Mouse (Mus musculus): ENCODE results near the gene Ugt1a9. TPM values are rescaled to one million over a fixed set of nuclear protein-coding genes. Genes with fewer than 3 reads are reported as not detected.
"Not testable (repeated sequence)": the region's sequence is repeated elsewhere in the genome, so short reads cannot be mapped to it uniquely, and the experiment has no call there.

Ugt1a9 gene
- total RNA-seq (2012; rRNA removed), result not detected in 2 replicates

- no peak for DNase-seq (ENCODE audit: low read depth, low spot score)
- H3K9ac ChIP-seq (ENCODE audit: insufficient read depth, low read depth, low read length, poor library complexity, severe bottlenecking), result no peak within 1 kb of the TSS
Measured at GRCm38 (mm10) chr1:88070495-88070894, at the start of gene Ugt1a9. TSS of gene Ugt1a9 (plus strand) at chr1:88070800.

GRCm38 (mm10) chr1:88025244-88025643 is 45.4 kb upstream of the Ugt1a9 start:
- H3K4me1 ChIP-seq (ENCODE audit: control insufficient read depth in 2 of 2, insufficient read depth in 2 of 2, low read length in 2 of 2, poor library complexity in 1 of 2); in situ Hi-C loops (cut with MboI; ENCODE audit: low sequenced_read_pairs in 2 of 2, unreplicated experiment in 2 of 2); H3K9me3 ChIP-seq (ENCODE audit: control insufficient read depth, insufficient read depth, low read depth, low read length); DNase-seq (ENCODE audit: low read depth, low spot score); H3K4me3 ChIP-seq (ENCODE audit: insufficient read depth in 1 of 2, low read depth in 1 of 2, low read length in 2 of 2, poor library complexity in 1 of 2, severe bottlenecking in 1 of 2); H3K9ac ChIP-seq (ENCODE audit: insufficient read depth, low read depth, low read length, poor library complexity, severe bottlenecking); H3K27ac ChIP-seq (ENCODE audit: insufficient read depth, low read depth, low read length, poor library complexity, severe bottlenecking); H3K36me3 ChIP-seq (ENCODE audit: control insufficient read depth, insufficient read depth, low read length, poor library complexity, severe bottlenecking): not testable (repeated sequence)

More at GRCm38 (mm10) chr1:88070495-88070894, at the start of gene Ugt1a9:
- in situ Hi-C loops (cut with MboI; ENCODE audit: low sequenced_read_pairs in 2 of 2, unreplicated experiment in 2 of 2), result no loop called here
- H3K27ac ChIP-seq (ENCODE audit: insufficient read depth, low read depth, low read length, poor library complexity, severe bottlenecking), result no peak within 1 kb of the TSS
- H3K4me1 ChIP-seq (ENCODE audit: control insufficient read depth in 2 of 2, insufficient read depth in 2 of 2, low read length in 2 of 2, poor library complexity in 1 of 2), result no peaks in the 10 kb centered on the region; a peak in 1 of 4 replicates
- no peak within 1 kb of the TSS for H3K4me3 ChIP-seq (ENCODE audit: insufficient read depth in 1 of 2, low read depth in 1 of 2, low read length in 2 of 2, poor library complexity in 1 of 2, severe bottlenecking in 1 of 2)
- no peaks in the 10 kb centered on the region for H3K36me3 ChIP-seq (ENCODE audit: control insufficient read depth, insufficient read depth, low read length, poor library complexity, severe bottlenecking)
- no peak for TF ChIP-seq ZNF384 (IDR thresholded peaks at IDR 0.05; ENCODE audit: low read depth, low read length)
- TF ChIP-seq HCFC1 (IDR thresholded peaks at IDR 0.05; ENCODE audit: borderline replicate concordance, insufficient read depth, low read length), result no peak
- TF ChIP-seq ZC3H11A (IDR thresholded peaks at IDR 0.05; ENCODE audit: borderline replicate concordance, low read depth, low read length), result no peak
- no peak for TF ChIP-seq MAFK (IDR thresholded peaks at IDR 0.05; ENCODE audit: insufficient read depth, low read depth, low read length)
- TF ChIP-seq CHD2 (IDR thresholded peaks at IDR 0.05; ENCODE audit: low read depth, low read length), result no peak
- no peaks in the 10 kb centered on the region for H3K9me3 ChIP-seq (ENCODE audit: control insufficient read depth, insufficient read depth, low read depth, low read length)

- H3K9ac ChIP-seq (ENCODE audit: insufficient read depth, low read depth, low read length, poor library complexity, severe bottlenecking); H3K36me3 ChIP-seq (ENCODE audit: control insufficient read depth, insufficient read depth, low read length, poor library complexity, severe bottlenecking); H3K27ac ChIP-seq (ENCODE audit: insufficient read depth, low read depth, low read length, poor library complexity, severe bottlenecking); H3K4me1 ChIP-seq (ENCODE audit: control insufficient read depth in 2 of 2, insufficient read depth in 2 of 2, low read length in 2 of 2, poor library complexity in 1 of 2); DNase-seq (ENCODE audit: low read depth, low spot score); in situ Hi-C loops (cut with MboI; ENCODE audit: low sequenced_read_pairs in 2 of 2, unreplicated experiment in 2 of 2); H3K4me3 ChIP-seq (ENCODE audit: insufficient read depth in 1 of 2, low read depth in 1 of 2, low read length in 2 of 2, poor library complexity in 1 of 2, severe bottlenecking in 1 of 2); H3K9me3 ChIP-seq (ENCODE audit: control insufficient read depth, insufficient read depth, low read depth, low read length): not testable (repeated sequence)
Measured at GRCm38 (mm10) chr1:88043044-88043443, 27.6 kb upstream of the Ugt1a9 start.

- DNase-seq (ENCODE audit: low read depth, low spot score); H3K9ac ChIP-seq (ENCODE audit: insufficient read depth, low read depth, low read length, poor library complexity, severe bottlenecking); H3K27ac ChIP-seq (ENCODE audit: insufficient read depth, low read depth, low read length, poor library complexity, severe bottlenecking); in situ Hi-C loops (cut with MboI; ENCODE audit: low sequenced_read_pairs in 2 of 2, unreplicated experiment in 2 of 2); H3K4me1 ChIP-seq (ENCODE audit: control insufficient read depth in 2 of 2, insufficient read depth in 2 of 2, low read length in 2 of 2, poor library complexity in 1 of 2); H3K9me3 ChIP-seq (ENCODE audit: control insufficient read depth, insufficient read depth, low read depth, low read length); H3K36me3 ChIP-seq (ENCODE audit: control insufficient read depth, insufficient read depth, low read length, poor library complexity, severe bottlenecking); H3K4me3 ChIP-seq (ENCODE audit: insufficient read depth in 1 of 2, low read depth in 1 of 2, low read length in 2 of 2, poor library complexity in 1 of 2, severe bottlenecking in 1 of 2): not testable (repeated sequence)
Measured at GRCm38 (mm10) chr1:88044832-88045437, 25.7 kb upstream of the Ugt1a9 start.

GRCm38 (mm10) chr1:88047408-88047807 is 23.2 kb upstream of the Ugt1a9 start:
- H3K4me3 ChIP-seq (ENCODE audit: insufficient read depth in 1 of 2, low read depth in 1 of 2, low read length in 2 of 2, poor library complexity in 1 of 2, severe bottlenecking in 1 of 2); H3K4me1 ChIP-seq (ENCODE audit: control insufficient read depth in 2 of 2, insufficient read depth in 2 of 2, low read length in 2 of 2, poor library complexity in 1 of 2); H3K9me3 ChIP-seq (ENCODE audit: control insufficient read depth, insufficient read depth, low read depth, low read length); in situ Hi-C loops (cut with MboI; ENCODE audit: low sequenced_read_pairs in 2 of 2, unreplicated experiment in 2 of 2); H3K36me3 ChIP-seq (ENCODE audit: control insufficient read depth, insufficient read depth, low read length, poor library complexity, severe bottlenecking); H3K27ac ChIP-seq (ENCODE audit: insufficient read depth, low read depth, low read length, poor library complexity, severe bottlenecking); H3K9ac ChIP-seq (ENCODE audit: insufficient read depth, low read depth, low read length, poor library complexity, severe bottlenecking); DNase-seq (ENCODE audit: low read depth, low spot score): not testable (repeated sequence)
